Mouse (Mus musculus) liver, adult 2 months (tissue): ENCODE data around the gene Prm3. TPM values are rescaled to one million over a fixed set of nuclear protein-coding genes. Genes with fewer than 3 reads are reported as not detected.
A peak's percentile ranks its signal among the peaks of the same experiment; 100 is the strongest.

Source experiments
- DNase-seq: peaks from one replicate; pipeline ENCODE4 v3.0.0-alpha.2; 2011; ENCODE audit warnings: low read depth, low spot score; ENCODE audit errors: extremely low read depth
- H3K27ac ChIP-seq: fragments of 200-500 bp; replicated peaks from 2 replicates; pipeline ENCODE4 v1.5.1; 2012; ENCODE audit warnings: low read depth, mild to moderate bottlenecking, control low read depth, inconsistent platforms, low read length; ENCODE audit not compliant: insufficient read depth
- H3K27me3 ChIP-seq: fragments of 200-500 bp; 2 replicates; pipeline ENCODE4 v1.6.1; 2012; ENCODE audit warnings: mild to moderate bottlenecking, moderate library complexity, low read length, inconsistent platforms; ENCODE audit not compliant: control insufficient read depth, insufficient read depth
- H3K36me3 ChIP-seq: fragments of 200-500 bp; 2 replicates; pipeline ENCODE4 v1.6.1; 2012; ENCODE audit warnings: low read length, inconsistent platforms; ENCODE audit not compliant: control insufficient read depth, insufficient read depth
- H3K4me1 ChIP-seq: fragments of 200-500 bp; 2 replicates; pipeline ENCODE4 v1.6.1; 2011; ENCODE audit warnings: low read length; ENCODE audit not compliant: control insufficient read depth, insufficient read depth
- H3K4me3 ChIP-seq: fragments of 200-500 bp; 2 replicates; pipeline ENCODE4 v1.5.1; 2011; ENCODE audit warnings: low read depth, mild to moderate bottlenecking, control low read depth, low read length, moderate library complexity; ENCODE audit not compliant: insufficient read depth
- H3K79me2 ChIP-seq: fragments of 200-500 bp; 2 replicates; pipeline ENCODE4 v1.6.1; 2012; ENCODE audit warnings: inconsistent platforms, mild to moderate bottlenecking, low read length, moderate library complexity; ENCODE audit not compliant: control insufficient read depth, insufficient read depth
- H3K9ac ChIP-seq: fragments of 200-500 bp; 2 replicates; pipeline ENCODE4 v1.6.1; 2012; ENCODE audit warnings: low read depth, mild to moderate bottlenecking, control low read depth, inconsistent platforms, low read length
- CTCF ChIP-seq: fragments of 200-500 bp; IDR thresholded peaks from 2 replicates; pipeline ENCODE4 v1.5.1; 2011; ENCODE audit warnings: low read depth, low read length, control low read depth
- POLR2A ChIP-seq: fragments of 200-500 bp; IDR thresholded peaks from 2 replicates; pipeline ENCODE4 v1.6.1; 2011; ENCODE audit warnings: low read length, control low read depth; ENCODE audit not compliant: insufficient read depth; ENCODE audit errors: extremely low read depth
- WGBS: fragments of 180-500 bp; shearing (Covaris S2); methylation state at CpG from one replicate; pipeline ENCODE4 v1.1.7; 2018; 5-methylcytosine and 5-hydroxymethylcytosine counted together
- polyA plus RNA-seq: library from polyadenylated mRNA; depleted of rRNA; stranded (reverse); fragments of >200 nt; gene quantifications from 2 replicates; pipeline ENCODE4 v1.2.3, GENCODE M21; 2012; rRNA removed
- total RNA-seq: library from RNA; depleted of rRNA; stranded (reverse); fragments of >200 nt; gene quantifications from 2 replicates; pipeline ENCODE4 v1.2.3, GENCODE M21; 2014; rRNA removed

The Prm3 gene
- total and polyA plus RNA-seq, 2 experiments, result not detected

- Histone ChIP-seq H3K9ac (no peak overlapping the region), H3K79me2 (no peaks in the 10 kb centered on the region), H3K4me3 (no peak overlapping the region), H3K27ac (no peak overlapping the region), H3K4me1 (peaks cover 6% of the 10 kb centered on the region; the same call in 1 of the 2 replicates), H3K36me3 (no peaks in the 10 kb centered on the region), H3K27me3 (no peaks in the 10 kb centered on the region)
- no peak for TF ChIP-seq POLR2A
- no peak for TF ChIP-seq CTCF
- 83% methylated on average over 3 of the region's 3 CpGs for WGBS
- DNase-seq, result no peak
Observed at GRCm38 (mm10) chr16:10754521-10755296, 36.0 kb downstream of the Prm3 start.

GRCm38 (mm10) chr16:10749824-10750223 is 40.9 kb downstream of the Prm3 start:
- Histone ChIP-seq H3K4me1 (no peaks in the 10 kb centered on the region), H3K36me3 (no peaks in the 10 kb centered on the region), H3K9ac (no peak overlapping the region), H3K27ac (no peak overlapping the region), H3K79me2 (no peaks in the 10 kb centered on the region), H3K27me3 (no peaks in the 10 kb centered on the region), H3K4me3 (no peak overlapping the region)
- WGBS, result 68% methylated on average over 7 of the region's 7 CpGs
- TF ChIP-seq POLR2A (no peak), CTCF (no peak)
- no peak for DNase-seq

- TF ChIP-seq POLR2A (no peak), CTCF (no peak)
- no peaks in the 10 kb centered on the region for H3K36me3 ChIP-seq
- 80% methylated on average over 7 of the region's 7 CpGs for WGBS
Observed at GRCm38 (mm10) chr16:10749226-10749625, 41.5 kb downstream of the Prm3 start.

GRCm38 (mm10) chr16:10741082-10741481 is 49.6 kb downstream of the Prm3 start:
- H3K36me3 ChIP-seq, result no peaks in the 10 kb centered on the region
- no peak for TF ChIP-seq CTCF
- no peak for TF ChIP-seq POLR2A
- no peaks in the 10 kb centered on the region for H3K79me2 ChIP-seq
- WGBS, result 46% methylated on average over 2 of the region's 2 CpGs
- H3K4me3 ChIP-seq, result no peak overlapping the region
- peak; percentile 82 for DNase-seq
- H3K27ac ChIP-seq, result peak overlapping the region; percentile 37; the same call in 1 of the 2 replicates
- no peak overlapping the region for H3K9ac ChIP-seq
- H3K4me1 ChIP-seq, result peaks cover 11% of the 10 kb centered on the region; the same call in 1 of the 2 replicates
- no peaks in the 10 kb centered on the region for H3K27me3 ChIP-seq

More at GRCm38 (mm10) chr16:10749226-10749625, 41.5 kb downstream of the Prm3 start:
- no peak overlapping the region for H3K4me3 ChIP-seq
- H3K79me2 ChIP-seq, result no peaks in the 10 kb centered on the region
- H3K9ac ChIP-seq, result no peak overlapping the region
- DNase-seq, result no peak
- no peak overlapping the region for H3K27ac ChIP-seq
- no peaks in the 10 kb centered on the region for H3K27me3 ChIP-seq
- no peaks in the 10 kb centered on the region for H3K4me1 ChIP-seq

Other genes with a start within 250 kb of the Prm3 start
- 8.9 and 12.3 TPM in 2 replicates for gene Dexi, start 247.9 kb downstream of the Prm3 start, total RNA-seq
- 70.0 and 99.8 TPM in 2 replicates for gene Dexi, start 247.9 kb downstream of the Prm3 start, polyA plus RNA-seq
- gene Clec16a, start 245.6 kb downstream of the Prm3 start, total RNA-seq, result 11.6 and 13.4 TPM in 2 replicates
- 8.5 and 9.8 TPM in 2 replicates for gene Clec16a, start 245.6 kb downstream of the Prm3 start, polyA plus RNA-seq
- gene Socs1, start 5.4 kb downstream of the Prm3 start, total RNA-seq, result 0.13 and 0.18 TPM in 2 replicates
- 1.2 TPM in 2 replicates for gene Socs1, start 5.4 kb downstream of the Prm3 start, polyA plus RNA-seq
- not detected in 2 replicates for gene Tnp2, start 2.3 kb downstream of the Prm3 start, total RNA-seq
- 0.87 TPM in 1 of 2 replicates, not detected in the other for gene Tnp2, start 2.3 kb downstream of the Prm3 start, polyA plus RNA-seq
- gene Prm2, start 5.2 kb upstream of the Prm3 start, total RNA-seq, result not detected in 2 replicates
- 0.22 TPM in 1 of 2 replicates, not detected in the other for gene Prm2, start 5.2 kb upstream of the Prm3 start, polyA plus RNA-seq
- gene Prm1, start 14.9 kb upstream of the Prm3 start, total RNA-seq, result not detected in 2 replicates
- gene Prm1, start 14.9 kb upstream of the Prm3 start, polyA plus RNA-seq, result 0.70 TPM in 1 of 2 replicates, not detected in the other
- gene Gm11172, start 22.0 kb upstream of the Prm3 start, total RNA-seq, result not detected in 2 replicates
- gene Gm11172, start 22.0 kb upstream of the Prm3 start, polyA plus RNA-seq, result not detected in 2 replicates
- 0.09 and 0.34 TPM in 2 replicates for gene Rmi2, start 44.1 kb upstream of the Prm3 start, total RNA-seq
- gene Rmi2, start 44.1 kb upstream of the Prm3 start, polyA plus RNA-seq, result 0.06 TPM in 1 of 2 replicates, not detected in the other